8 mouse cellular contexts compared by ENCODE assay signal in the genomic region with DNA sequence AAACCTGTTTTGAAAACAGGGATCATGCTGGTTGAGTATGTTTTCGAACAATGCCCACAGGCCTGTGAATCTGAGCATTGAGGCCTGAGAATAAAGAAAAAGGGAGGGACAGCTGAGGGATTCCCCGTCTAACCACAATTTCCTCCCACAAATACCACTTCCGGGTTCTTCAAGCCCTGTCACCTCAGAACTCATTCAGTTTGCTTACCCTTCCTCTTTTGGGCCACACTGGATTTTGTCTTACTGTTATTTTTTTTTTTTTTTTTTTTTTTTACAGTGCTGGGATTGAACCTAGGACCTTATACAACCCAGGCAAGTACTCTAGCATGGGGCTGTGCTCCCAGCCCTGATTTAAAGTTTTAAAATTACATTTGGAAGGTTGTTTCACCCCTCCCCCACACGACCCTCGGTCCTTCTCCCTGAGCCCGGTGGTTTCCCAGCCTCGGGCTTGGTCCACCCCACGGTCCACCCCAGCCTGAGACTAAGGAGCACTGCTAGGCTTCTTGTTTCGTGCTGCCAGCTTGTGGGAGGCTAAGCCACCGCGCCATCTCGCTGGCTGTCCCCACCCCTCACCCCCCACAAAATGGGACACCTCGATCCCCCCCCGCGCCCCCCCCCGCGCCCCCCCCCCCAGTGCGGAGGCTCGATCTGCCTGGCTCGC. TPM values are rescaled to one million over a fixed set of nuclear protein-coding genes. Genes with fewer than 3 reads are reported as not detected.
DNase-seq lines count a peak whose midpoint lies in the region; ATAC-seq and TF ChIP-seq lines count a peak whose summit lies in the region.

No protein-coding gene starts in this region.

- ATAC-seq in forebrain, embryonic 12.5 days (ENCODE audit: low FRiP score): 0 out of 2 replicates have a peak, but pooled peaks have one; percentile 44
- ATAC-seq in midbrain, embryonic 14.5 days (ENCODE audit: low FRiP score, low TSS enrichment): 0 out of 2 replicates have a peak, but pooled peaks have one; percentile 41
- ATAC-seq in midbrain, postnatal 0 days (ENCODE audit: low FRiP score): no peak

- H3K27me3 ChIP-seq in forebrain, embryonic 12.5 days: no peaks in the 10 kb centered on the region
- no peaks in the 10 kb centered on the region for H3K27me3 ChIP-seq in forebrain, embryonic 10.5 days (ENCODE audit: poor library complexity, severe bottlenecking)
- H3K27me3 ChIP-seq in midbrain, embryonic 14.5 days (ENCODE audit: control insufficient read depth, insufficient read depth, low read length): no peaks in the 10 kb centered on the region
- H3K27me3 ChIP-seq in midbrain, postnatal 0 days (ENCODE audit: insufficient read depth, low read length): no peaks in the 10 kb centered on the region

- no peak for DNase-seq in forebrain, embryonic 10.5 days (ENCODE audit: extremely low spot score, low spot score)
- DNase-seq in midbrain, embryonic 14.5 days: no peak
- no peak for DNase-seq in midbrain, postnatal 0 days (ENCODE audit: low spot score)
- peak; percentile 31 to 36 for DNase-seq in heart, postnatal 36 days
- peak; percentile 44 to 59 for DNase-seq in spleen, adult 18-20 months
- no peak for DNase-seq in frontal cortex, postnatal 14 days (ENCODE audit: low spot score in 2 of 2)
- DNase-seq in left cerebral cortex, postnatal 36 days (ENCODE audit: low spot score in 2 of 2): no peak

- no peaks in the 10 kb centered on the region for H3K36me3 ChIP-seq in forebrain, embryonic 12.5 days (replicated peaks)
- no peaks in the 10 kb centered on the region for H3K36me3 ChIP-seq in forebrain, embryonic 10.5 days (replicated peaks)
- no peaks in the 10 kb centered on the region for H3K36me3 ChIP-seq in midbrain, embryonic 14.5 days (ENCODE audit: control insufficient read depth, insufficient read depth, low read length)
- H3K36me3 ChIP-seq in midbrain, postnatal 0 days (ENCODE audit: insufficient read depth, low read length): no peaks in the 10 kb centered on the region

- no peak overlapping the region for H3K4me3 ChIP-seq in forebrain, embryonic 12.5 days (replicated peaks)
- no peak overlapping the region for H3K4me3 ChIP-seq in forebrain, embryonic 10.5 days
- H3K4me3 ChIP-seq in midbrain, embryonic 14.5 days (replicated peaks; ENCODE audit: low read depth, low read length): no peak overlapping the region
- no peak overlapping the region for H3K4me3 ChIP-seq in midbrain, postnatal 0 days (ENCODE audit: low read depth, low read length)

- H3K9ac ChIP-seq in forebrain, embryonic 12.5 days: no peak overlapping the region
- H3K9ac ChIP-seq in midbrain, embryonic 14.5 days (replicated peaks; ENCODE audit: low read length): no peak overlapping the region
- no peak overlapping the region for H3K9ac ChIP-seq in midbrain, postnatal 0 days (replicated peaks; ENCODE audit: low read length, poor library complexity, severe bottlenecking)

- 55% methylated on average over 11 of the region's 20 CpGs for WGBS in forebrain, embryonic 12.5 days
- 66% methylated on average over 14 of the region's 20 CpGs for WGBS in forebrain, embryonic 10.5 days
- 54% methylated on average over 20 of the region's 20 CpGs for WGBS in midbrain, embryonic 14.5 days
- WGBS in midbrain, postnatal 0 days: 63% methylated on average over 15 of the region's 20 CpGs

- intact Hi-C loops in heart, postnatal 36 days (cut with DNase I): no loop called here
- intact Hi-C loops in left cerebral cortex, postnatal 36 days (cut with DNase I): no loop called here

- TF ChIP-seq CTCF in midbrain, postnatal 0 days (IDR thresholded peaks at IDR 0.05): no peak

- H3K27ac ChIP-seq in forebrain, embryonic 12.5 days: no peak overlapping the region
- no peak overlapping the region for H3K27ac ChIP-seq in forebrain, embryonic 10.5 days
- no peak overlapping the region for H3K27ac ChIP-seq in midbrain, embryonic 14.5 days (replicated peaks; ENCODE audit: low read depth, low read length)
- H3K27ac ChIP-seq in midbrain, postnatal 0 days (ENCODE audit: low read depth, low read length): no peak overlapping the region

- no peaks in the 10 kb centered on the region for H3K4me1 ChIP-seq in forebrain, embryonic 12.5 days
- H3K4me1 ChIP-seq in forebrain, embryonic 10.5 days: no peaks in the 10 kb centered on the region
- no peaks in the 10 kb centered on the region for H3K4me1 ChIP-seq in midbrain, embryonic 14.5 days (ENCODE audit: control insufficient read depth, insufficient read depth, low read length)
- H3K4me1 ChIP-seq in midbrain, postnatal 0 days (ENCODE audit: insufficient read depth, low read length): no peaks in the 10 kb centered on the region

- H3K4me2 ChIP-seq in forebrain, embryonic 12.5 days: no peak overlapping the region
- H3K4me2 ChIP-seq in midbrain, embryonic 14.5 days (ENCODE audit: low read length): no peak overlapping the region
- H3K4me2 ChIP-seq in midbrain, postnatal 0 days (ENCODE audit: low read depth, low read length, poor library complexity, severe bottlenecking): no peak overlapping the region

- H3K9me3 ChIP-seq in forebrain, embryonic 12.5 days: no peaks in the 10 kb centered on the region
- H3K9me3 ChIP-seq in forebrain, embryonic 10.5 days: no peaks in the 10 kb centered on the region
- no peaks in the 10 kb centered on the region for H3K9me3 ChIP-seq in midbrain, embryonic 14.5 days (ENCODE audit: control insufficient read depth, low read length)
- no peaks in the 10 kb centered on the region for H3K9me3 ChIP-seq in midbrain, postnatal 0 days (ENCODE audit: low read length)

RNA-seq across cellular contexts. Expression of gene Yap1, which starts 13.0 kb away (rescaled TPM):
- polyA plus RNA-seq in forebrain, embryonic 12.5 days (2016; fragmentation: Nextera tagmentation; extraction: Ambion mirVana): 29.3 and 31.6 TPM in 2 replicates
- 34.5 and 36.8 TPM in 2 replicates for polyA plus RNA-seq in forebrain, embryonic 10.5 days (2016; fragmentation: Nextera tagmentation; extraction: Ambion mirVana)
- polyA plus RNA-seq in midbrain, embryonic 14.5 days (2014; fragmentation: Nextera tagmentation; extraction: Ambion mirVana): 5.9 and 7.8 TPM in 2 replicates
- total RNA-seq in midbrain, postnatal 0 days (2014; rRNA removed): 12.5 and 15.8 TPM in 2 replicates
- 3.1 and 4.1 TPM in 2 replicates for polyA plus RNA-seq in midbrain, postnatal 0 days (2015; fragmentation: Nextera tagmentation; extraction: Ambion mirVana)
- 10 to 100 TPM; 63.1 to 64.9 TPM for total RNA-seq in heart, postnatal 36 days (2021)
- total RNA-seq in left cerebral cortex, postnatal 36 days (2021): 10 to 100 TPM; 17.2 to 19.0 TPM

RNA-seq across cellular contexts. Expression of gene Cfap300, which starts 25.2 kb away (rescaled TPM):
- polyA plus RNA-seq in forebrain, embryonic 12.5 days (2016; fragmentation: Nextera tagmentation; extraction: Ambion mirVana): 16.5 and 18.6 TPM in 2 replicates
- polyA plus RNA-seq in forebrain, embryonic 10.5 days (2016; fragmentation: Nextera tagmentation; extraction: Ambion mirVana): 18.5 and 19.4 TPM in 2 replicates
- polyA plus RNA-seq in midbrain, embryonic 14.5 days (2014; fragmentation: Nextera tagmentation; extraction: Ambion mirVana): 15.8 and 18.2 TPM in 2 replicates
- 12.1 and 20.1 TPM in 2 replicates for total RNA-seq in midbrain, postnatal 0 days (2014; rRNA removed)
- polyA plus RNA-seq in midbrain, postnatal 0 days (2015; fragmentation: Nextera tagmentation; extraction: Ambion mirVana): 9.9 and 11.9 TPM in 2 replicates
- 1 to 10 TPM in 1 of 2 experiments, under 1 TPM in 1; 0.80 to 1.3 TPM for total RNA-seq in heart, postnatal 36 days (2021)
- total RNA-seq in left cerebral cortex, postnatal 36 days (2021): 10 to 100 TPM in 1 of 2 experiments, 1 to 10 TPM in 1; 9.2 to 14.0 TPM

Comparison
In these comparisons a context has a peak if more than half of its experiments do, and no peak if none do; other contexts are left out.
1. DNase-seq: peak in heart, postnatal 36 days (2 of 2) and spleen, adult 18-20 months (2 of 2); none in forebrain, embryonic 10.5 days (single experiment), midbrain, embryonic 14.5 days (single experiment), midbrain, postnatal 0 days (single experiment), frontal cortex, postnatal 14 days (0 of 2) and left cerebral cortex, postnatal 36 days (0 of 2).